Mouse (Mus musculus) cerebellum, adult 8-10 months (tissue): Measurements from ENCODE around the gene Rcsd1.

ENCODE experiments used
- DNase-seq: peaks from one replicate; pipeline ENCODE4 v3.0.0; 2022

Rcsd1 gene

GRCm38 (mm10) chr1:165716426-165716825 lies 6.9 kb upstream of the Rcsd1 start:
- DNase-seq, result no peak

- DNase-seq, result no peak
Observed at GRCm38 (mm10) chr1:165713798-165714197, 4.2 kb upstream of the Rcsd1 start.

GRCm38 (mm10) chr1:165711914-165712313 lies 2.4 kb upstream of the Rcsd1 start:
- no peak for DNase-seq

GRCm38 (mm10) chr1:165708686-165709380 lies 724 bp downstream of the Rcsd1 start:
- DNase-seq, result no peak

- DNase-seq, result peak; percentile 9
Observed at GRCm38 (mm10) chr1:165707640-165708322, 1.8 kb downstream of the Rcsd1 start.

GRCm38 (mm10) chr1:165707241-165707639 lies 2.3 kb downstream of the Rcsd1 start:
- DNase-seq, result no peak

- no peak for DNase-seq
Observed at GRCm38 (mm10) chr1:165706492-165706891, 3.1 kb downstream of the Rcsd1 start.

GRCm38 (mm10) chr1:165705868-165706348 lies 3.6 kb downstream of the Rcsd1 start:
- DNase-seq, result no peak

- DNase-seq, result no peak
Observed at GRCm38 (mm10) chr1:165705368-165705767, 4.2 kb downstream of the Rcsd1 start.

GRCm38 (mm10) chr1:165704841-165705240 lies 4.7 kb downstream of the Rcsd1 start:
- no peak for DNase-seq

- no peak for DNase-seq
Observed at GRCm38 (mm10) chr1:165702221-165703031, 7.1 kb downstream of the Rcsd1 start.

GRCm38 (mm10) chr1:165701562-165701961 lies 8.0 kb downstream of the Rcsd1 start:
- DNase-seq, result no peak

GRCm38 (mm10) chr1:165700933-165701518 lies 8.5 kb downstream of the Rcsd1 start:
- no peak for DNase-seq

GRCm38 (mm10) chr1:165700376-165700815 lies 9.2 kb downstream of the Rcsd1 start:
- no peak for DNase-seq

GRCm38 (mm10) chr1:165697701-165698100 lies 11.9 kb downstream of the Rcsd1 start:
- DNase-seq, result no peak

- no peak for DNase-seq
Observed at GRCm38 (mm10) chr1:165696870-165697269, 12.7 kb downstream of the Rcsd1 start.

- no peak for DNase-seq
Observed at GRCm38 (mm10) chr1:165696040-165696439, 13.5 kb downstream of the Rcsd1 start.

- DNase-seq, result no peak
Observed at GRCm38 (mm10) chr1:165695392-165696014, 14.1 kb downstream of the Rcsd1 start.

- no peak for DNase-seq
Observed at GRCm38 (mm10) chr1:165693856-165694255, 15.7 kb downstream of the Rcsd1 start.

- DNase-seq, result no peak
Observed at GRCm38 (mm10) chr1:165691516-165691915, 18.0 kb downstream of the Rcsd1 start.

GRCm38 (mm10) chr1:165689845-165690244 lies 19.7 kb downstream of the Rcsd1 start:
- no peak for DNase-seq

- no peak for DNase-seq
Observed at GRCm38 (mm10) chr1:165687861-165688260, 21.7 kb downstream of the Rcsd1 start.

GRCm38 (mm10) chr1:165686963-165687362 lies 22.6 kb downstream of the Rcsd1 start:
- no peak for DNase-seq
